Mouse (Mus musculus) forelimb bud, embryonic 11.5 days (tissue): Measurements from ENCODE around the gene Fitm2.
"Not testable (repeated sequence)": the region's sequence is repeated elsewhere in the genome, so short reads cannot be mapped to it uniquely, and the experiment has no call there.

Experiments
- DNase-seq: peaks from one replicate; pipeline ENCODE4 v3.0.0-alpha.2; 2012; ENCODE audit warnings: low read depth, low spot score

Fitm2 gene

GRCm38 (mm10) chr2:163463251-163463769, 9.1 kb downstream of the Fitm2 start:
- no peak for DNase-seq

GRCm38 (mm10) chr2:163462801-163463200, 9.6 kb downstream of the Fitm2 start:
- no peak for DNase-seq

- DNase-seq = no peak
Observed at GRCm38 (mm10) chr2:163462386-163462785, 10.0 kb downstream of the Fitm2 start.

- not testable (repeated sequence) for DNase-seq
Observed at GRCm38 (mm10) chr2:163461307-163461706, 11.1 kb downstream of the Fitm2 start.

GRCm38 (mm10) chr2:163460622-163461021, 11.8 kb downstream of the Fitm2 start:
- no peak for DNase-seq

GRCm38 (mm10) chr2:163459380-163459779, 13.0 kb downstream of the Fitm2 start:
- DNase-seq = no peak

- DNase-seq = no peak
Observed at GRCm38 (mm10) chr2:163458539-163459265, 13.7 kb downstream of the Fitm2 start.

- no peak for DNase-seq
Observed at GRCm38 (mm10) chr2:163453378-163453777, 19.1 kb downstream of the Fitm2 start.

- no peak for DNase-seq
Observed at GRCm38 (mm10) chr2:163452738-163453137, 19.7 kb downstream of the Fitm2 start.

GRCm38 (mm10) chr2:163450668-163451295, 21.6 kb downstream of the Fitm2 start:
- no peak for DNase-seq

GRCm38 (mm10) chr2:163449276-163449675, 23.2 kb downstream of the Fitm2 start:
- DNase-seq = no peak

- DNase-seq = no peak
Observed at GRCm38 (mm10) chr2:163447375-163447774, 25.1 kb downstream of the Fitm2 start.

- no peak for DNase-seq
Observed at GRCm38 (mm10) chr2:163444017-163444416, 28.4 kb downstream of the Fitm2 start.

- DNase-seq = no peak
Observed at GRCm38 (mm10) chr2:163443543-163443942, 28.9 kb downstream of the Fitm2 start.

GRCm38 (mm10) chr2:163439488-163439887, 32.9 kb downstream of the Fitm2 start:
- DNase-seq = no peak

- peak; percentile 71 for DNase-seq
Observed at GRCm38 (mm10) chr2:163438619-163439451, 33.6 kb downstream of the Fitm2 start.

- no peak for DNase-seq
Observed at GRCm38 (mm10) chr2:163438246-163438618, 34.2 kb downstream of the Fitm2 start, which contains the start of gene Gdap1l1. TSS of gene Gdap1l1 (plus strand) at chr2:163438476.

GRCm38 (mm10) chr2:163437800-163438199, 34.6 kb downstream of the Fitm2 start:
- no peak for DNase-seq

- DNase-seq = no peak
Observed at GRCm38 (mm10) chr2:163433971-163434370, 38.5 kb downstream of the Fitm2 start.

- DNase-seq = no peak
Observed at GRCm38 (mm10) chr2:163431289-163431688, 41.1 kb downstream of the Fitm2 start.

- DNase-seq = no peak
Observed at GRCm38 (mm10) chr2:163428346-163429011, 44.0 kb downstream of the Fitm2 start.
